Mouse (Mus musculus): Measurements from ENCODE around the gene Emilin3. TPM values are rescaled to one million over a fixed set of nuclear protein-coding genes. Genes with fewer than 3 reads are reported as not detected.
A peak's percentile ranks its signal among the peaks of the same experiment; 100 is the strongest.

Gene Emilin3
- total RNA-seq, 1 experiment from 2014 or later, result not detected

- no peak for ATAC-seq (replicated peaks; ENCODE audit: low read depth, poor library complexity, severe bottlenecking)
Observed at GRCm38 (mm10) chr2:160918154-160918929, 6.2 kb upstream of the Emilin3 start.

- ATAC-seq (replicated peaks; ENCODE audit: low read depth, poor library complexity, severe bottlenecking), result no peak
Observed at GRCm38 (mm10) chr2:160917313-160917712, 5.2 kb upstream of the Emilin3 start.

- no peak for ATAC-seq (replicated peaks; ENCODE audit: low read depth, poor library complexity, severe bottlenecking)
Observed at GRCm38 (mm10) chr2:160916714-160917113, 4.6 kb upstream of the Emilin3 start.

- ATAC-seq (replicated peaks; ENCODE audit: low read depth, poor library complexity, severe bottlenecking), result no peak
Observed at GRCm38 (mm10) chr2:160915821-160916610, 3.9 kb upstream of the Emilin3 start.

GRCm38 (mm10) chr2:160914656-160915055, 2.5 kb upstream of the Emilin3 start:
- ATAC-seq (replicated peaks; ENCODE audit: low read depth, poor library complexity, severe bottlenecking), result no peak

- no peak for ATAC-seq (replicated peaks; ENCODE audit: low read depth, poor library complexity, severe bottlenecking)
Observed at GRCm38 (mm10) chr2:160911558-160912201, 448 bp downstream of the Emilin3 start.

- ATAC-seq (replicated peaks; ENCODE audit: low read depth, poor library complexity, severe bottlenecking), result no peak
Observed at GRCm38 (mm10) chr2:160910633-160911032, 1.5 kb downstream of the Emilin3 start.

GRCm38 (mm10) chr2:160908607-160909006, 3.5 kb downstream of the Emilin3 start:
- no peak for ATAC-seq (replicated peaks; ENCODE audit: low read depth, poor library complexity, severe bottlenecking)

- ATAC-seq (replicated peaks; ENCODE audit: low read depth, poor library complexity, severe bottlenecking), result no peak
Observed at GRCm38 (mm10) chr2:160906101-160906500, 6.0 kb downstream of the Emilin3 start.

- ATAC-seq (replicated peaks; ENCODE audit: low read depth, poor library complexity, severe bottlenecking), result no peak
Observed at GRCm38 (mm10) chr2:160905301-160905700, 6.8 kb downstream of the Emilin3 start.

- no peak for ATAC-seq (replicated peaks; ENCODE audit: low read depth, poor library complexity, severe bottlenecking)
Observed at GRCm38 (mm10) chr2:160901656-160902412, 10.3 kb downstream of the Emilin3 start.

GRCm38 (mm10) chr2:160891697-160892096, 20.4 kb downstream of the Emilin3 start:
- ATAC-seq (replicated peaks; ENCODE audit: low read depth, poor library complexity, severe bottlenecking), result no peak

- ATAC-seq (replicated peaks; ENCODE audit: low read depth, poor library complexity, severe bottlenecking), result no peak
Observed at GRCm38 (mm10) chr2:160891045-160891444, 21.1 kb downstream of the Emilin3 start.

- peak; percentile 37 for ATAC-seq (replicated peaks; ENCODE audit: low read depth, poor library complexity, severe bottlenecking)
Observed at GRCm38 (mm10) chr2:160887859-160888258, 24.3 kb downstream of the Emilin3 start.

GRCm38 (mm10) chr2:160887284-160887683, 24.8 kb downstream of the Emilin3 start:
- peak; percentile 92 for ATAC-seq (replicated peaks; ENCODE audit: low read depth, poor library complexity, severe bottlenecking)

GRCm38 (mm10) chr2:160886221-160886620, 25.9 kb downstream of the Emilin3 start:
- ATAC-seq (replicated peaks; ENCODE audit: low read depth, poor library complexity, severe bottlenecking), result no peak

- peak; percentile 57 for ATAC-seq (replicated peaks; ENCODE audit: low read depth, poor library complexity, severe bottlenecking)
Observed at GRCm38 (mm10) chr2:160884830-160885229, 27.3 kb downstream of the Emilin3 start.

GRCm38 (mm10) chr2:160883912-160884311, 28.2 kb downstream of the Emilin3 start:
- no peak for ATAC-seq (replicated peaks; ENCODE audit: low read depth, poor library complexity, severe bottlenecking)

GRCm38 (mm10) chr2:160882436-160882835, 29.7 kb downstream of the Emilin3 start:
- ATAC-seq (replicated peaks; ENCODE audit: low read depth, poor library complexity, severe bottlenecking), result no peak

All from common myeloid progenitor, adult 5-6 weeks (primary cell).